Mouse (Mus musculus) adipocyte (in vitro differentiated cells): ENCODE data around the gene Sox8.

ENCODE experiments used
- DNase-seq: peaks from one replicate; pipeline ENCODE4 v3.0.0-alpha.2; 2016; ENCODE audit warnings: low spot score

Sox8 gene

DNA sequence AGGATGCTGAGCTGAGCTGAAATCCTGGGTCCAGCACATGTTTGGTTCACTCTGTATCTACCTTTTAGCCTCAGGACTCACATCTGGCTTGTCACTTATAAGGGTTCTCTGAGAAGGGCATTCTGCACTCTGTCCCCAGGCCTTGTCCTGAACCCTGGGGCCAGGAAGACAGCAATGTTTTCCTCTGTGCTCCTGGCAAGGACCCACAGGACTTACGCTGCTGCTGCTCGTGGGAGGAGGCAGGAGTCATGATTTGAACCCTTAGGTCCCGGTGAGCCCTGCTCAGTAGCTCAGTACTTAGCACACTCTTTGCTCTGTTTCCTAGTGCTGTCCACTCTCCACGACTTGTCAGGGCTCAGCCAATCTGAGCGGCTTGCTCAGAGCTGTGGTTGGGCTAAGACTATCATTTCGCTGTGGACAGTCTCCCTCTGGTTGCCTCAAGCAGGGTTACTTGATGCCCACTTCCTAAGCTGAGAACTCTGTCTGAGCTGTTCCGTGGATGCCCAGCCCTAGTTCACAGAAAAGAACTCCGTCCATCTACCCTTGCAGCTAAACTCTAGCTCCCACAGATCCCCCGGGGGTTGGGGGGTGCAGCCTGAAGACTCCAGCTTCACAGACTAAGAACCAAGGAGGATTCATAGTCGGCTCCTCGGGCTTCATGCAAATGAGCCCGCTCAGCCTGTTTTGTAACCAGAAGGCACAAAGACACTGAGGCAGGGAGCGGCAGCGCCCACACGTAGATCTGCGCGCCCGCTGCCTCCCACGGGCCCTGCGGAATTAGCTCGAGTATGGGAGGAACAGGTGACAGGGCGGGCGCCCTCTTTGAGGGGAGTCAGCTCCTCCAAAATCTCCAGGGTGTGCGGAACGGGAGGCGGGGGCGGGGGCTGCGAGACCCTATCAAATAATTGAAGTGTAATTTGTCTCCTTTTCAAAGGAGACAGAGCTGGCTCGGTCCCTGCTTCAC is 14.5 kb downstream of the Sox8 start:
- DNase-seq: no peak

- peak; percentile 42 for DNase-seq
These were observed 15.3 kb downstream of the Sox8 start for GRCm38 (mm10) chr17:25555159-25555558.

- no peak for DNase-seq
These were observed 19.2 kb downstream of the Sox8 start for GRCm38 (mm10) chr17:25551313-25551712.

DNA sequence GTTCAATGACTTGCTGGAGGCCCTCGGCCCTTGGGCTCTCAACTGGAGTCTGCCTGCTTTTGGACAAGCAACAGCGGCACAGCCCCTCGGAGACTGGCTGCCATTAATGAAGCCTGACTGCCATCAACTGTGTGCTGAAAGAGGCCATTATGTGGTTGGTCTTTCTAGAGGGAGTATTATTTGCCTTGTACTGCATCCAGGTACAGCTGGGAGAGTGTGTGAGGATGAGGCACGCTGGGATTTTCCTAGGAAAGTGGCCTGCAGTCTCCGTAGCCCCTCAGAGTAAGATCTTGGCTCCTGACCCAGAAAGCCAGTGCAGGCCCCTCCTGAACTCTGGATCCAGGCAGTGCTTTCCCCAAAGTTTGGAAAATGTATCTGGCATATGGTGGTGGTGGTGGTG is 20.5 kb downstream of the Sox8 start:
- DNase-seq: no peak

- DNase-seq: no peak
These were observed 23.5 kb downstream of the Sox8 start for GRCm38 (mm10) chr17:25547026-25547425.

- DNase-seq: no peak
These were observed 28.7 kb downstream of the Sox8 start for GRCm38 (mm10) chr17:25541768-25542167.

DNA sequence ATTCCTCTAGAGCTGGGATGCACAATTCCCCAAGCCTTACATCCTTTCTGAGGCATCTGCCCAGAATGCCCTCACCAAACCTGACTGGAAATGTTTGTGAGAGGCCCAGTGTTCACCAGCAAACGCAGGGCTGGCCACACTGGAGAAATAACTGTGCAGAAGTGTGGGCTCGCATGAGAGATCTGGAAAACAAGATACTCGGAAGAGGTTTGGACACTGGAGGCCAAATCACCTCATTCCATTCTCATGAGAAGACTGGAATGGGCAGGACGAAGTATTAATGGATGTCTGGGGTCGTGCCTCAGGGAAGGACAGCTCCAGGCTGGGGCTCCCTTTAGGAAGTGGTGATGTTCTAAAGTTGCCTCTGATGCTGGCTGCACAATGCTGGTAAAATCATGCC is 29.8 kb downstream of the Sox8 start:
- DNase-seq: no peak

GRCm38 (mm10) chr17:25538945-25539875 is 31.3 kb downstream of the Sox8 start:
- no peak for DNase-seq

- no peak for DNase-seq
These were observed 40.0 kb downstream of the Sox8 start for GRCm38 (mm10) chr17:25530357-25531022.

GRCm38 (mm10) chr17:25522080-25522479 is 48.4 kb downstream of the Sox8 start:
- DNase-seq: no peak

- no peak for DNase-seq
These were observed 50.0 kb downstream of the Sox8 start for GRCm38 (mm10) chr17:25520492-25520891.

- no peak for DNase-seq
These were observed 51.0 kb downstream of the Sox8 start for GRCm38 (mm10) chr17:25519511-25519910.

DNA sequence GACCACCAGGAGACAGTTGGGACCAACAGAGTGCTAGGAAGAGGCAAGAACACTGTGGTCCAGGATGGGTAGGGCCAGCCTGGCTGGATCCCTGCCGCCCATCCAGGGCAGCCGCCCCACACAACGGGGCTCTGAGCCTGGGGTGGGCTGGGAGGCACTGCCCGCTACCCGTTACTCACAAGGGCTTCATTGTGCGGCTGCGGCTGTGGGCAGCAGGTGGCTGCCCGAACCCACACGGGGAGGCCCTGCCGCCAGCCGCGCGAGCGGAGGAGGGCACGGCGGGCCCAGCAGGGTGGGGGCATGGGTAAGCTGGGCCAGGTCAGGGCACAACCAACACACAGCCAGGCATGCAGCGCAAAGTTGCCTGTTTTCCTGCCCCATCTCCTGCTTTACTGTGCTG is 52.3 kb downstream of the Sox8 start:
- DNase-seq: no peak

DNA sequence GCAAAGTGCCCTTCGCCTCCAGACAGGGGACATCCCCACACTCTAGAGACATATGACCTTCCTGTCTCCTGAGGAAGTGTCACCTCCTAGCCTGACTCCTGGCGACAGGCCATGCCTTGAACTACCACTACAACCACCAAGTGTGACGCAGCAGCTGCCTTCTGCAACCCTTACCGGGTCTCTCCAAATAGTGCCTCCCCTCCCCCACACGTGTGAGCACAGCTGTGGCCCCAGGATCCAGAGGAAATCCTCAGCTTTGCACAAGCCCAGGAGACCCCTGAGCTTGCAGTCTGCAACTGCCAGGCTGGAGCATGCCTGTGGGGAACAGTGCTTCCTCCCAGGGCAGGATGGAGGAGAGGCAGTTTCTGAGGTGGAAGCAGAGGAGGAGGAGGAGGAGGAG is 54.2 kb downstream of the Sox8 start:
- DNase-seq: no peak
